Mouse (Mus musculus) olfactory bulb, adult 2 months (tissue): ENCODE results near the gene Mup8. TPM values are rescaled to one million over a fixed set of nuclear protein-coding genes. Genes with fewer than 3 reads are reported as not detected.
"Not testable (repeated sequence)": the region's sequence is repeated elsewhere in the genome, so short reads cannot be mapped to it uniquely, and the experiment has no call there.

Source experiments
- H3K27ac ChIP-seq: fragments of 200-500 bp; 2 replicates; pipeline ENCODE4 v1.5.1; 2012; ENCODE audit warnings: low read depth, low read length; ENCODE audit not compliant: insufficient read depth
- H3K4me1 ChIP-seq: fragments of 200-500 bp; 2 replicates; pipeline ENCODE4 v1.6.1; 2012; ENCODE audit warnings: low read length; ENCODE audit not compliant: control insufficient read depth, insufficient read depth
- H3K4me3 ChIP-seq: fragments of 200-500 bp; 2 replicates; pipeline ENCODE4 v1.5.1; 2012; ENCODE audit warnings: mild to moderate bottlenecking, low read depth, low read length, moderate library complexity; ENCODE audit not compliant: insufficient read depth
- WGBS: fragments of 180-500 bp; shearing (Covaris S2); methylation state at CpG from one replicate; pipeline ENCODE4 v1.1.7; 2018; 5-methylcytosine and 5-hydroxymethylcytosine counted together
- polyA plus RNA-seq: library from polyadenylated mRNA; stranded (reverse); fragments of >200 nt; gene quantifications from 2 replicates; pipeline ENCODE4 v1.2.4, GENCODE M21; 2012; ENCODE audit warnings: low replicate concordance; ENCODE audit not compliant: missing spikeins, insufficient read depth, insufficient read length

The Mup8 gene
- polyA plus RNA-seq = not detected in 2 replicates

GRCm38 (mm10) chr4:60222499-60222898 lies at the start of gene Mup8:
Mup8 (minus strand) TSS chr4:60222599.
- H3K4me1 ChIP-seq, H3K4me3 ChIP-seq, H3K27ac ChIP-seq: not testable (repeated sequence)
- WGBS = 80% methylated on average over 2 of the region's 3 CpGs

- H3K27ac ChIP-seq, H3K4me1 ChIP-seq, H3K4me3 ChIP-seq: not testable (repeated sequence)
- WGBS = 77% methylated on average over 11 of the region's 11 CpGs
Measured at GRCm38 (mm10) chr4:60265977-60266770, 43.8 kb upstream of the Mup8 start.

GRCm38 (mm10) chr4:60262706-60263105 lies 40.3 kb upstream of the Mup8 start:
- H3K4me1 ChIP-seq, H3K4me3 ChIP-seq, H3K27ac ChIP-seq: not testable (repeated sequence)
- WGBS = over 99% methylated on average over 3 of the region's 4 CpGs

Other genes with a start within 250 kb of the Mup8 start
- gene Mup7, start 152.1 kb downstream of the Mup8 start, polyA plus RNA-seq = not detected in 2 replicates
- gene Mup2, start 68.3 kb downstream of the Mup8 start, polyA plus RNA-seq = not detected in 2 replicates
- gene Mup9, start 199.4 kb upstream of the Mup8 start, polyA plus RNA-seq = not detected in 2 replicates